Mouse (Mus musculus): ENCODE measurements at regions not wholly inside any gene's neighbourhood (a gene's known extent, or its start where the extent isn't known, plus 50 kb on each side); places are given as distances from the start of the nearest gene placed in this dataset.

- Histone ChIP-seq H3K27ac (ENCODE audit: insufficient read depth, low read length) (no peak overlapping the region), H3K4me1 (ENCODE audit: control insufficient read depth, insufficient read depth, low read length) (no peaks in the 10 kb centered on the region), H3K4me3 (replicated peaks; ENCODE audit: insufficient read depth, low read depth, low read length) (no peak overlapping the region), H3K27me3 (ENCODE audit: control insufficient read depth, insufficient read depth, low read length) (no peaks in the 10 kb centered on the region)
- DNase-seq, result no peak
- TF ChIP-seq CTCF (IDR thresholded peaks at IDR 0.05; ENCODE audit: borderline replicate concordance, insufficient read depth, low read depth, low read length), result no peak
- no peak for TF ChIP-seq POLR2A (IDR thresholded peaks at IDR 0.05; ENCODE audit: borderline replicate concordance, insufficient read depth, low read length)
- WGBS, result 52% methylated on average over 7 of the region's 7 CpGs
These were observed 1073.7 kb upstream of the Gje1 start for GRCm38 (mm10) chr10:15791473-15792269.

GRCm38 (mm10) chr10:15759983-15760723, 1042.1 kb upstream of the Gje1 start:
- Histone ChIP-seq H3K27ac (ENCODE audit: insufficient read depth, low read length) (no peak overlapping the region), H3K27me3 (ENCODE audit: control insufficient read depth, insufficient read depth, low read length) (no peaks in the 10 kb centered on the region), H3K4me3 (replicated peaks; ENCODE audit: insufficient read depth, low read depth, low read length) (no peak overlapping the region), H3K4me1 (ENCODE audit: control insufficient read depth, insufficient read depth, low read length) (no peaks in the 10 kb centered on the region)
- 84% methylated on average over 6 of the region's 6 CpGs for WGBS
- TF ChIP-seq POLR2A (IDR thresholded peaks at IDR 0.05; ENCODE audit: borderline replicate concordance, insufficient read depth, low read length) (no peak), CTCF (IDR thresholded peaks at IDR 0.05; ENCODE audit: borderline replicate concordance, insufficient read depth, low read depth, low read length) (no peak)
- DNase-seq, result no peak

DNA sequence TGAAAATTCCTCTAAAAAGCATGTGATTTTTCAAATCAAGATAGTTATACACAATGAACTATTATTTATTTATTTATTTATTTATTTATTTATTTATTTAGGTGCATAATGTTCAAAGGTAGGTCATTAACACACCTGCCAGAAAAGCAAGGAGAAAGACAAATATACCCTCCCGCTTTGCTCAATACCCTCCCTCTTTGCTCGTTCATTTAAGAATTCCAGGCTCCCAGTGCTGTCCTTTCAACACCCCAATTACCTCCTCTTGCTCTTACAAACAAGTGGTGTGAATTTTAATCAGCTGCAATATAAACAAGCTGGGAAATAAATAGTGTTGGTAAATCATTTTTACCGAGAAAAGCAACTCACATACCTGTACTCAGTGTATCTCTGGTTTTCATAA, 1041.6 kb upstream of the Gje1 start:
- TF ChIP-seq POLR2A (IDR thresholded peaks at IDR 0.05; ENCODE audit: borderline replicate concordance, insufficient read depth, low read length), result no peak
- no peak for TF ChIP-seq CTCF (IDR thresholded peaks at IDR 0.05; ENCODE audit: borderline replicate concordance, insufficient read depth, low read depth, low read length)
- Histone ChIP-seq H3K4me1 (ENCODE audit: control insufficient read depth, insufficient read depth, low read length) (no peaks in the 10 kb centered on the region), H3K27me3 (ENCODE audit: control insufficient read depth, insufficient read depth, low read length) (no peaks in the 10 kb centered on the region), H3K27ac (ENCODE audit: insufficient read depth, low read length) (no peak overlapping the region), H3K4me3 (replicated peaks; ENCODE audit: insufficient read depth, low read depth, low read length) (no peak overlapping the region)
- DNase-seq, result no peak
- 69% methylated on average over 3 of the region's 3 CpGs for WGBS

DNA sequence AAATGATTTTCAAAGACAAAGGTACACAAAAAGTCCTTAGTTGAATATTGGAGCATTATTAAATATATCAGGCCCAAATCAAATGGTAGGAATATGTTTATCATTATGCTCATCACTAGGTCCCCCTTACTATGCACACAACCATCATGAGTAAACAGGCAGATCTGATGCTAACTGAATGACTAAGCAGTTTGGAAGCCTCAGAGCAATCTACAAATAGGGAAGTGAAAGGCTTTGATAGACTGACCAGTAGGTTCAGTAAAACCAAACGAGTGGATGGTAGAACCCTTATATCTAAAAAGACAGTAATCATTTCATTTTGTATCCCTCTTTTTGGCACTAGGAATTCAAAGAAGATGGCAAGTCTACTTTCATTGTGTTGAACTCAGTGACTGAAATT, 1039.5 kb upstream of the Gje1 start:
- WGBS, result 54% methylated on average over 1 of the region's 1 CpGs
- Histone ChIP-seq H3K4me1 (ENCODE audit: control insufficient read depth, insufficient read depth, low read length) (no peaks in the 10 kb centered on the region), H3K27ac (ENCODE audit: insufficient read depth, low read length) (no peak overlapping the region), H3K27me3 (ENCODE audit: control insufficient read depth, insufficient read depth, low read length) (no peaks in the 10 kb centered on the region), H3K4me3 (replicated peaks; ENCODE audit: insufficient read depth, low read depth, low read length) (no peak overlapping the region)
- no peak for DNase-seq
- TF ChIP-seq CTCF (IDR thresholded peaks at IDR 0.05; ENCODE audit: borderline replicate concordance, insufficient read depth, low read depth, low read length), result no peak
- no peak for TF ChIP-seq POLR2A (IDR thresholded peaks at IDR 0.05; ENCODE audit: borderline replicate concordance, insufficient read depth, low read length)

DNA sequence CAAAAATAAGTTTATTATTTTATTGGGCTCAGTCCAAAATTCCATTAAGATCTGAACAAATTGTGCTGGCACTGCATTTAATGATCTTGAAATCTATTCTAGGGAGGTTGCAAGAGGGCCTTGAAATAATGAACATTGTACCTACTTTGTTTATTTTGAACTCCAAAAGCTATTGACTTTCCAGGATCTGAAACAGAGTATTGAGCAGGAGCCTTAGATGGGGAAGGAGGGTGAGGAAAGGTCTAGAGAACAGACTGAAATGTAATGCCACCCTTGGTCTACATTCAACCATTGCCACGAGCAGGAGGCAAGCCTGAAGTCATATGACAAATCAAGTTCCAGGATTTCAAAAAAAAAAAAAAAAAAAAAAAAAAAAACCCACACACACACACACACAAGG, 1028.9 kb upstream of the Gje1 start:
- Histone ChIP-seq H3K4me1 (ENCODE audit: control insufficient read depth, insufficient read depth, low read length) (no peaks in the 10 kb centered on the region), H3K27me3 (ENCODE audit: control insufficient read depth, insufficient read depth, low read length) (no peaks in the 10 kb centered on the region), H3K27ac (ENCODE audit: insufficient read depth, low read length) (no peak overlapping the region), H3K4me3 (replicated peaks; ENCODE audit: insufficient read depth, low read depth, low read length) (no peak overlapping the region)
- WGBS, result 81% methylated on average over 1 of the region's 1 CpGs
- no peak for TF ChIP-seq POLR2A (IDR thresholded peaks at IDR 0.05; ENCODE audit: borderline replicate concordance, insufficient read depth, low read length)
- no peak for TF ChIP-seq CTCF (IDR thresholded peaks at IDR 0.05; ENCODE audit: borderline replicate concordance, insufficient read depth, low read depth, low read length)
- DNase-seq, result no peak

DNA sequence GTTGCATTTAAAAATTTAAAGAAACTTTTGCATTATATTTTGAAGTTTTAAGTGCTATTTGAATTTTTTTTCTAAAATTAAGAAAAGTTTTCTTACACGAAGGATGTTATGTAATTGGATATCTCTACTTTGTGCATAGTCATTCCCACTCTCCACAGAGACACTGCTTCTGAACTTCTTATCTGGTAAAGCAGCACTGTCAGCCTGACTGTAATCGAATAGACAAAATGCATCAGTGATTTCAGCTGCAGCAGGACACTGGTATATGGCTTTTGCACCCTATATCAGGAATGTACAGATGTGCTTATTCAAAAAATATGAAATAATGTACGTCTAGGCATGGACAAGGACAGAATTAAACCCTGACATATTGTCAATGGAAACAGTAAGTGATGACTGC, 1020.6 kb upstream of the Gje1 start:
- TF ChIP-seq CTCF (IDR thresholded peaks at IDR 0.05; ENCODE audit: borderline replicate concordance, insufficient read depth, low read depth, low read length) (no peak), POLR2A (IDR thresholded peaks at IDR 0.05; ENCODE audit: borderline replicate concordance, insufficient read depth, low read length) (no peak)
- WGBS, result 82% methylated on average over 3 of the region's 3 CpGs

GRCm38 (mm10) chr10:15731318-15731717, 1013.3 kb upstream of the Gje1 start:
- H3K27ac ChIP-seq (ENCODE audit: insufficient read depth, low read length), result no peak overlapping the region
- H3K4me3 ChIP-seq (replicated peaks; ENCODE audit: insufficient read depth, low read depth, low read length), result no peak overlapping the region
- 87% methylated on average over 1 of the region's 1 CpGs for WGBS
- no peaks in the 10 kb centered on the region for H3K4me1 ChIP-seq (ENCODE audit: control insufficient read depth, insufficient read depth, low read length)
- TF ChIP-seq POLR2A (IDR thresholded peaks at IDR 0.05; ENCODE audit: borderline replicate concordance, insufficient read depth, low read length) (no peak), CTCF (IDR thresholded peaks at IDR 0.05; ENCODE audit: borderline replicate concordance, insufficient read depth, low read depth, low read length) (no peak)
- no peaks in the 10 kb centered on the region for H3K27me3 ChIP-seq (ENCODE audit: control insufficient read depth, insufficient read depth, low read length)
- no peak for DNase-seq

More for the DNA sequence above, 1020.6 kb upstream of the Gje1 start:
- Histone ChIP-seq H3K27me3 (ENCODE audit: control insufficient read depth, insufficient read depth, low read length) (no peaks in the 10 kb centered on the region), H3K4me1 (ENCODE audit: control insufficient read depth, insufficient read depth, low read length) (no peaks in the 10 kb centered on the region), H3K4me3 (replicated peaks; ENCODE audit: insufficient read depth, low read depth, low read length) (no peak overlapping the region), H3K27ac (ENCODE audit: insufficient read depth, low read length) (no peak overlapping the region)
- no peak for DNase-seq

- H3K4me1 ChIP-seq (ENCODE audit: control insufficient read depth, insufficient read depth, low read length), result no peaks in the 10 kb centered on the region
- no peak overlapping the region for H3K4me3 ChIP-seq (replicated peaks; ENCODE audit: insufficient read depth, low read depth, low read length)
- 93% methylated on average over 2 of the region's 2 CpGs for WGBS
- TF ChIP-seq POLR2A (IDR thresholded peaks at IDR 0.05; ENCODE audit: borderline replicate concordance, insufficient read depth, low read length) (no peak), CTCF (IDR thresholded peaks at IDR 0.05; ENCODE audit: borderline replicate concordance, insufficient read depth, low read depth, low read length) (no peak)
- no peak for DNase-seq
- H3K27ac ChIP-seq (ENCODE audit: insufficient read depth, low read length), result no peak overlapping the region
- H3K27me3 ChIP-seq (ENCODE audit: control insufficient read depth, insufficient read depth, low read length), result no peaks in the 10 kb centered on the region
These were observed 979.9 kb upstream of the Gje1 start for GRCm38 (mm10) chr10:15697946-15698345.
